Mouse (Mus musculus) heart, postnatal 0 days (tissue): Measurements from ENCODE around the gene Tmem39b. TPM values are rescaled to one million over a fixed set of nuclear protein-coding genes. Genes with fewer than 3 reads are reported as not detected.
"Not testable (repeated sequence)": the region's sequence is repeated elsewhere in the genome, so short reads cannot be mapped to it uniquely, and the experiment has no call there.

ENCODE experiments used
- ATAC-seq: fragments of 200-750 bp; cut with Nextera tagmentation; 2 replicates; pipeline ENCODE4 v1.8.0; 2017; ENCODE audit warnings: low read depth, moderate number of reproducible peaks, moderate library complexity; ENCODE audit not compliant: insufficient read depth
- DNase-seq: peaks from one replicate; pipeline ENCODE4 v3.0.0-alpha.2; 2016; ENCODE audit warnings: low spot score
- H3K27ac ChIP-seq: fragments of 300-500 bp; sonication (generic); 2 replicates; pipeline ENCODE4 v1.5.1; 2014; ENCODE audit warnings: low read depth, mild to moderate bottlenecking
- H3K27me3 ChIP-seq: fragments of 300-500 bp; sonication (generic); 2 replicates; pipeline ENCODE4 v1.6.1; 2014; ENCODE audit warnings: low read length, mixed read lengths; ENCODE audit not compliant: control insufficient read depth, insufficient read depth
- H3K36me3 ChIP-seq: fragments of 300-500 bp; sonication (generic); replicated peaks from 2 replicates; pipeline ENCODE4 v1.6.1; 2014; ENCODE audit warnings: low read length, mixed read lengths; ENCODE audit not compliant: control insufficient read depth, insufficient read depth
- H3K4me1 ChIP-seq: fragments of 300-500 bp; sonication (generic); 2 replicates; pipeline ENCODE4 v1.6.1; 2014; ENCODE audit warnings: antibody characterized with exemption; ENCODE audit not compliant: control insufficient read depth, insufficient read depth
- H3K4me2 ChIP-seq: fragments of 300-500 bp; sonication (generic); 2 replicates; pipeline ENCODE4 v1.6.1; 2014; ENCODE audit warnings: low read depth, mild to moderate bottlenecking, low read length, moderate library complexity
- H3K4me3 ChIP-seq: fragments of 300-500 bp; sonication (generic); 2 replicates; pipeline ENCODE4 v1.5.1; 2014; ENCODE audit warnings: low read depth, low read length
- H3K9ac ChIP-seq: fragments of 300-500 bp; sonication (generic); replicated peaks from 2 replicates; pipeline ENCODE4 v1.6.1; 2014; ENCODE audit warnings: low read depth, low read length, mixed read lengths
- H3K9me3 ChIP-seq: fragments of 300-500 bp; sonication (generic); replicated peaks from 2 replicates; pipeline ENCODE4 v1.6.1; 2016; ENCODE audit warnings: low read length; ENCODE audit not compliant: control insufficient read depth
- CTCF ChIP-seq: IDR thresholded peaks from 2 replicates; pipeline ENCODE4 v1.5.1; 2016; ENCODE audit warnings: antibody characterized with exemption, control low read depth, low read depth
- EP300 ChIP-seq: IDR thresholded peaks from 2 replicates; pipeline ENCODE4 v1.6.1; 2016; ENCODE audit warnings: antibody characterized with exemption, low read depth
- WGBS: fragments of 180-500 bp; shearing (Covaris S2); extraction: QIAGEN DNeasy Blood & Tissue Kit; methylation state at CpG from one replicate; pipeline ENCODE4 v1.1.7; 2014; 5-methylcytosine and 5-hydroxymethylcytosine counted together
- polyA plus RNA-seq: library from polyadenylated mRNA; unstranded; fragments of >200 nt; fragmentation: Nextera tagmentation; extraction: Ambion mirVana; gene quantifications from 2 replicates; pipeline ENCODE4 v1.2.1, GENCODE M21; 2015
- total RNA-seq: library from RNA; depleted of rRNA; stranded (reverse); fragments of >200 nt; gene quantifications from 2 replicates; pipeline ENCODE4 v1.2.3, GENCODE M21; 2014; ENCODE audit warnings: low replicate concordance

The Tmem39b gene
- total and polyA plus RNA-seq, 2 experiments from 2014 or later: 3.9 to 11.8 TPM

DNA sequence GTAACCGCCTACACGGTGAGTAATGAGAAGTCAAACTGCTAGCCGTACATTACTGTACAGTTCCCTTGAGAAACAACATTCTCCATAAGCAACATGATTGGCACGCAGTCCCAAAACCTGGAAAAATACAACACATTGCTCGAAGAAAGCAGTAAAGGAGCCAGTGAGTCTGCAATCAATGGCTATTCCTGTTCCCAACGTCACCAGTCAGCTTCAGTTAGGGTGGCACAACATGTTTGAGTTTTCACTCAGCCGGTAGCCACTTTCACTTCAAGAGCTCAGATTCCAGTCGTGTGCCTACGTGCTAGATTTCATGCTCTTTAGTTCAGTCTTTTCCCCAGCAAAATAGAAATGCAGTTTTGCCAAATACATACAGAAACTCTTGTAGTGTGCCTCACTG, 19.7 kb upstream of the Tmem39b start:
- Histone ChIP-seq H3K27ac (no peak overlapping the region), H3K9ac (no peak overlapping the region), H3K27me3 (no peaks in the 10 kb centered on the region), H3K9me3 (no peaks in the 10 kb centered on the region), H3K4me1 (no peaks in the 10 kb centered on the region), H3K36me3 (peaks cover 84% of the 10 kb centered on the region), H3K4me3 (no peak overlapping the region), H3K4me2 (no peak overlapping the region)
- TF ChIP-seq CTCF: no peak
- no peak for TF ChIP-seq EP300
- 75% methylated on average over 9 of the region's 9 CpGs for WGBS
- DNase-seq (no peak), ATAC-seq (no peak)

DNA sequence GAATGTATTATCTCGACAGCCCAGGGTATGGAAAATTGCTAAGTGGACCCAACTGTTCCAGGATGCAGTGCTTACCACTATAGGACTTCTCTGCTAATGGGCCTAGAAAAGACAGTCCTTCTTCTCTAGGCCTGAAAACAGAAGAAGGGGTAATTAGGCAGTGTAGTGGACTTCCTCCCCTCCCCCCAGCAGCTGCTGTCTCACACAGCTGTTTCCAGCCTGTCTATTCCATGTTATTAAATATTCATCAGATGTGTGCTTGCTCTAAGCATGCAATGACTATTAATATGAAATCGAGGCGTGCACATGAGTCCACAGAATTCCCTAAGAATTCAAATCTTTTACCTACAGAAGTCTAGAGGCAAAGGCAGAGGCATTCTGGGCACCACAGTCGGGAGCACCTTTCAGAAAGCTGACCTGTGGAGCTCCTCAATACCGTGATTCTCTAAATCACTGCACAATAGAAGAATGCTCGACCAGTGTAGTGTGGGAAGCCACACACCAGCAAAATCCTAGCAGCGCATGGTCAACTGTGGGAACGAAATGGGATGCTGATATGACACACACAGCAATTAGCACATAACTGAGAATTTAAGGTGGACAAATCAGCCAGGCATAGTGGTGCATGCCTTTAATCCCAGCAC, 13.0 kb upstream of the Tmem39b start:
- H3K27ac ChIP-seq: peak overlapping the region; percentile 47; the same call in 1 of the 2 replicates
- DNase-seq (no peak), ATAC-seq (no peak)
- TF ChIP-seq CTCF (no peak), EP300 (no peak)
- no peaks in the 10 kb centered on the region for H3K27me3 ChIP-seq
- H3K4me1 ChIP-seq: no peaks in the 10 kb centered on the region
- no peak overlapping the region for H3K4me3 ChIP-seq
- H3K9me3 ChIP-seq: no peaks in the 10 kb centered on the region
- WGBS: 71% methylated on average over 8 of the region's 8 CpGs
- H3K4me2 ChIP-seq: no peak overlapping the region
- H3K9ac ChIP-seq: no peak overlapping the region
- H3K36me3 ChIP-seq: peaks cover 97% of the 10 kb centered on the region

DNA sequence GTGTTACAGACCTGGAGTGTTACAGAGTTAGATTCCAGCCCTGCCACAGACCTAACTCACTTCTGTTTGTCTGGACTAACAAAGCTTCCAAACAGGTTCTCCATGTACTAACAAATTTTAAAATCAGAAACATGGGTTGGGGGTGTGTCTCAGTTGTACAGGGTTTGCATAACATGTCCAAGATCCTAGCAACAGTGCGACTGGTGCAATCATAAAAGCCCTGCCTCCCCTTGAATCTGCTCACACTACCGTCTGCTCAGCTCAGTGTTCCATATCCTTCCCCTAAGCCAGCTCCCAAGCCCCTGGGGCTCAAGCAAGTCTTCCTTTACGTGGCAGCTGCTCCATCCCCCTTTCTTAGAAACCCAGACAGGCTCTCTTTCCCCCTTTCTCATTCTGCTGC, 10.1 kb upstream of the Tmem39b start:
- 66% methylated on average over 3 of the region's 3 CpGs for WGBS
- Histone ChIP-seq H3K36me3 (peaks cover 88% of the 10 kb centered on the region), H3K27ac (no peak overlapping the region), H3K27me3 (no peaks in the 10 kb centered on the region), H3K4me3 (no peak overlapping the region), H3K4me2 (no peak overlapping the region), H3K4me1 (no peaks in the 10 kb centered on the region), H3K9ac (no peak overlapping the region), H3K9me3 (no peaks in the 10 kb centered on the region)
- TF ChIP-seq EP300 (no peak), CTCF (no peak)
- DNase-seq (no peak), ATAC-seq (no peak)

DNA sequence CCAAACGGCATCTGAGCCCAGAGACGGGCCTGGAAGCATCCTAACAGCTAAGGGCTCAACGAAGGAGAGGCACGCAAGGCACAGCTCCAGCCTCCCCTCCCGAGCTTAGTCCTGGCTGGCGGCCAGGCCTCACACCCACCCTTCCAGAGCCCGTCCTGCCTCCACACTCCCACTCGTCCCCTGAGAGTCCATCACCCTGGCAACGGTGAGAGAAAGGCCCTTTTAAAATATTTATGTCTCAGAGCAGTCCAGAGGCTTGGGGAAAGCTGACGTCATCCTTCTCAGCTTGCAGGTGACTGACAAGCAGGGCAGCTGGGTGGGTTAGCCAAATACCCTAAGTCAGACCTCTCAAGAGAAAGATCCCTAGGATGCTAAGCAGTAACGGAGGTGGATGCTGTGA, 5.8 kb upstream of the Tmem39b start:
- Histone ChIP-seq H3K4me2 (no peak overlapping the region), H3K36me3 (peaks cover 45% of the 10 kb centered on the region), H3K4me3 (no peak overlapping the region), H3K9me3 (no peaks in the 10 kb centered on the region), H3K27ac (peak overlapping the region; percentile 56; the same call in 1 of the 2 replicates), H3K4me1 (no peaks in the 10 kb centered on the region), H3K27me3 (no peaks in the 10 kb centered on the region), H3K9ac (no peak overlapping the region)
- TF ChIP-seq CTCF: no peak
- no peak for TF ChIP-seq EP300
- DNase-seq (peak; percentile 70), ATAC-seq (peak; percentile 62)
- WGBS: 8% methylated on average over 11 of the region's 11 CpGs

DNA sequence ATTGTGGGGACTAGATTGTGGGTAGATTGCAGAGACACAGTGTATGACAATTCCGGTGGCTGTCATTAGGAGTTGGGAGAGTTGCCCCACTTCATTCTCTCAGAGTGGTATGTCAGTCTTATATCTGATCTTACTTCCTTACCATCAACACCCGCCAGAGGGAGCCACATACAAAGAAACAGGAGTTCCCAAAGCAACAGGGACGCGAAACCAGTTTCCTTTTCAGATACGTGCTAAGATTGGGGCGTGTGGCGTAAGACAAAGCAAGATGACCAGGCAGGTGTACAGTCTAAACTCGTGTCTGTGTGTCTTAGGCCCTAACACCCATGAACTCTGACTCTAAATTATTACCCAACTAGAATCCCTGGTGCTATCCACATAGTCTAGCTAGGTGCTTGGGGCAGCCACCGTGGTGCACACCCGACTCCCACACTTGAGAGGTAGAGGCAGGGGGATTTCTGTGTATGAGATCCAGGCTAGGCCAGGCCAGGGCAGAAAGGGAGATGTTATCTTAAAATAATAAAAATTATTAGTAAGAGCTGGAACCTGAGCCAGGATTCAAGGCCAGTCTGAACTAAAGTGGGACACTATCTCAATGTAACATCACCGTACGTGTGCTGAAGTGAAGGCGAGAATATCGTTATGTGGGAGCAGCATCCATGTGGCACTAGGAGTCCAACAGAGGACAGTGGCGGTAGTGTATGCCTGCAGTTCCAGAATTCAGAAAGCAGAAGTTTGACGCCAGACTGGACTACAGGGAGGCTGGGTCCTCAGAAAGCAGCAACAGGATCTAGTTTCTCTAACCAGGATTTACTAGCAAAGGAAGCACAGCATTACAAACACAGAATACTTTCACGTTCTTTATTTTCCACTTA, 5.1 kb upstream of the Tmem39b start:
- TF ChIP-seq EP300 (no peak), CTCF (peak; percentile 93)
- ATAC-seq: peak; percentile 15
- Histone ChIP-seq H3K27ac (peak overlapping the region; percentile 13; the same call in 1 of the 2 replicates), H3K4me3 (0 out of 2 replicates have a peak overlapping the region, but pooled peaks have one; percentile 7), H3K36me3 (peaks cover 40% of the 10 kb centered on the region), H3K9ac (no peak overlapping the region), H3K4me2 (peak overlapping the region; percentile 52), H3K4me1 (no peaks in the 10 kb centered on the region), H3K27me3 (no peaks in the 10 kb centered on the region), H3K9me3 (no peaks in the 10 kb centered on the region)
- 37% methylated on average over 17 of the region's 17 CpGs for WGBS
- peak; percentile 90 for DNase-seq

DNA sequence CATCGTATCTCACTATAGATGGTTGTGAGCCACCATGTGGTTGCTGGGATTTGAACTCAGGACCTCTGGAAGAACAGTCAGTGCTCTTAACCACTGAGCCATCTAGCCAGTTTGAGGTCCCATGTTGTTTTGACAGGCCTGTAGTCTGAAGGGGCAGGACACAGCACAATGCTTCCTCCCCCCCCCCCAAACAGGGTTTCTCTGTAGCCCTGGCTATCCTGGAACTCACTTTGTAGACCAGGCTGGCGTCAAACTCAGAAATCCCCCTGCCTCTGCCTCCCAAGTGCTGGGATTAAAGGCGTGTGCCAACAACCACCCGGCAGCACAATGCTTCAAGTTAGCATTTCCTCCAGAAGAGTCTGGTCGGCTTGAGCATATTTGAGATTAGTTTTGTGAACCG, 4.0 kb upstream of the Tmem39b start:
- DNase-seq, H3K4me3 ChIP-seq, ATAC-seq, H3K9me3 ChIP-seq, H3K4me1 ChIP-seq, H3K27me3 ChIP-seq, H3K4me2 ChIP-seq, H3K9ac ChIP-seq, H3K27ac ChIP-seq: not testable (repeated sequence)
- H3K36me3 ChIP-seq: peaks cover 29% of the 10 kb centered on the region
- 84% methylated on average over 6 of the region's 6 CpGs for WGBS
